Mouse (Mus musculus) heart, adult 2 months (tissue): ENCODE data around the gene Ggt7. TPM values are rescaled to one million over a fixed set of nuclear protein-coding genes. Genes with fewer than 3 reads are reported as not detected.
A peak's percentile ranks its signal among the peaks of the same experiment; 100 is the strongest.

Source experiments
- DNase-seq, 2 experiments: peaks; one replicate each; pipeline ENCODE4 v3.0.0; 2021
- H3K27ac ChIP-seq: fragments of 200-600 bp; 2 replicates; pipeline ENCODE4 v1.8.1; 2022
- H3K27me3 ChIP-seq: fragments of 200-500 bp; 2 replicates; pipeline ENCODE4 v1.6.1; 2012; ENCODE audit warnings: mild to moderate bottlenecking, low read length, inconsistent platforms, mixed read lengths; ENCODE audit not compliant: control insufficient read depth, insufficient read depth
- H3K36me3 ChIP-seq: fragments of 200-500 bp; 2 replicates; pipeline ENCODE4 v1.6.1; 2012; ENCODE audit warnings: low read length, inconsistent platforms; ENCODE audit not compliant: control insufficient read depth, insufficient read depth
- H3K4me1 ChIP-seq: fragments of 200-500 bp; 2 replicates; pipeline ENCODE4 v1.6.1; 2011; ENCODE audit warnings: low read length; ENCODE audit not compliant: control insufficient read depth, insufficient read depth
- H3K4me3 ChIP-seq: fragments of 200-600 bp; 2 replicates; pipeline ENCODE4 v1.8.1; 2022
- H3K79me2 ChIP-seq: fragments of 200-500 bp; replicated peaks from 2 replicates; pipeline ENCODE4 v1.6.1; 2012; ENCODE audit warnings: mild to moderate bottlenecking, inconsistent platforms, low read length, moderate library complexity, mixed read lengths; ENCODE audit not compliant: control insufficient read depth, insufficient read depth
- H3K9ac ChIP-seq: fragments of 200-500 bp; 2 replicates; pipeline ENCODE4 v1.6.1; 2012; ENCODE audit warnings: low read depth, mild to moderate bottlenecking, control low read depth, inconsistent platforms, low read length, mixed read lengths
- CTCF ChIP-seq: fragments of 200-600 bp; IDR thresholded peaks from 2 replicates; pipeline ENCODE4 v1.8.1; 2022; ENCODE audit warnings: antibody characterized with exemption, mild to moderate bottlenecking, moderate library complexity
- EP300 ChIP-seq: fragments of 200-500 bp; IDR thresholded peaks from 2 replicates; pipeline ENCODE4 v1.6.1; 2011; ENCODE audit warnings: low read depth, low read length, control low read depth; ENCODE audit not compliant: insufficient read depth
- POLR2A ChIP-seq: fragments of 200-500 bp; IDR thresholded peaks from 2 replicates; pipeline ENCODE4 v1.6.1; 2011; ENCODE audit warnings: mild to moderate bottlenecking, low read depth, low read length, control low read depth; ENCODE audit not compliant: insufficient read depth
- WGBS: fragments of 180-500 bp; shearing (Covaris S2); methylation state at CpG from one replicate; pipeline ENCODE4 v1.1.7; 2018; 5-methylcytosine and 5-hydroxymethylcytosine counted together
- intact Hi-C: fragments of 180-260 bp; cut with DNase I; formaldehyde crosslinking; loops from one replicate; pipeline ENCODE4 v1.15.1; 2025
- polyA plus RNA-seq: library from polyadenylated mRNA; depleted of rRNA; stranded (reverse); fragments of >200 nt; gene quantifications from 2 replicates; pipeline ENCODE4 v1.2.3, GENCODE M21; 2012
- total RNA-seq, 2 experiments: library from RNA; stranded (reverse); gene quantifications; 2 replicates each; pipeline ENCODE4 v1.2.3; 2021

Gene Ggt7
- total and polyA plus RNA-seq, 3 experiments = 0.55 to 6.0 (median 0.73) TPM

DNA sequence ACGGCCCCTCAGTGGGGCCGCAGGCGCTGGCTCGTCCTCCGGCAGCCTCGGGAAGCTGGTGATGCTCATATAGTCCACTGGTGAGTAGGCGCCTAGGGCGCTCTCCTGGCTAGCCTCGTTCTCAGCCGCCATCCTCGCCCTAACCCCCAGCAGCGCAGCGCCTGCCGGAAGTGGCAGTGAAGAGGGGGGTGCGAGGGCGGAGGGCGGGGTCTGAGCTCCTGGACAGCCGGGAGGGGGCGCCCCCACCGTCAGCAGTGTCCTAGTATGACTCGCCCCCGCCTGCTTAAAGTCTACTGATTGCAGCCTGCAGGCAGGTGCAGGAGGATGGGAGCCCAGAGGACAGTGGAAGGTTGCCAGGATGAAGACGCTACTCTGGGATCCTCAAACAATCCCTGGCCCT, 3.4 kb downstream of the Ggt7 start:
- no peak for TF ChIP-seq EP300
- peak; percentile 56 for TF ChIP-seq CTCF
- no peak for TF ChIP-seq POLR2A
- peak overlapping the region; percentile 39 for H3K4me3 ChIP-seq
- H3K4me1 ChIP-seq = peaks cover 6% of the 10 kb centered on the region
- no peaks in the 10 kb centered on the region for H3K27me3 ChIP-seq
- peak; percentile 77 to 80 for DNase-seq
- 2% methylated on average over 23 of the region's 23 CpGs for whole genome bisulfite sequencing
- H3K9ac ChIP-seq = peak overlapping the region; percentile 41
- H3K36me3 ChIP-seq = no peaks in the 10 kb centered on the region
- H3K27ac ChIP-seq = peak overlapping the region; percentile 40
- intact Hi-C loops = loop anchor here (5.0 kb wide), 1 partner anchor 248 kb away; no protein-coding TSS in a partner anchor
- H3K79me2 ChIP-seq = no peaks in the 10 kb centered on the region

DNA sequence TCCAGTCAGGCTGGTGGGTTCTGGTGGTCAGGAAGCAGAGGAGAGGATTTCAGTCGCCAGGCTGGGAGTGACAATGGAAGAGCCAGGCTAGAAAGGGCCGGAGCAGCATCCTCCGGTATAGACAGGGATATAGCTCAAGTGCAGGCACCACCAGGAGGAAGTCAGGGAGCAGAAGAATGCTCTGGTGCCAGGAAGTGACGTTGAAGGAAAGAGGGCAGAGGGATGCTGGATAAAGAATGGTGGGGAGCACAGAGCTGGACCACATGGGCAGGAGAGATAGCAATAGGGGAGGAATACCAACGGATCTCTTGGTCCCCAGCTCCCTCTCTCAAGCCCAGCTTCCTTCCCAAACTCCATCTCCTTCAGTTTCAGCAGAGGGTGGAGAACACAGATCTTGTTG, 4.5 kb downstream of the Ggt7 start:
- Histone ChIP-seq H3K79me2 (no peaks in the 10 kb centered on the region), H3K4me3 (no peak overlapping the region), H3K9ac (no peak overlapping the region), H3K27ac (no peak overlapping the region), H3K4me1 (peaks cover 3% of the 10 kb centered on the region), H3K36me3 (no peaks in the 10 kb centered on the region), H3K27me3 (no peaks in the 10 kb centered on the region)
- DNase-seq = no peak
- TF ChIP-seq EP300 (no peak), CTCF (no peak), POLR2A (no peak)
- intact Hi-C loops = loop anchor here (5.0 kb wide), 1 partner anchor 249 kb away; no protein-coding TSS in a partner anchor
- WGBS = 36% methylated on average over 5 of the region's 5 CpGs

DNA sequence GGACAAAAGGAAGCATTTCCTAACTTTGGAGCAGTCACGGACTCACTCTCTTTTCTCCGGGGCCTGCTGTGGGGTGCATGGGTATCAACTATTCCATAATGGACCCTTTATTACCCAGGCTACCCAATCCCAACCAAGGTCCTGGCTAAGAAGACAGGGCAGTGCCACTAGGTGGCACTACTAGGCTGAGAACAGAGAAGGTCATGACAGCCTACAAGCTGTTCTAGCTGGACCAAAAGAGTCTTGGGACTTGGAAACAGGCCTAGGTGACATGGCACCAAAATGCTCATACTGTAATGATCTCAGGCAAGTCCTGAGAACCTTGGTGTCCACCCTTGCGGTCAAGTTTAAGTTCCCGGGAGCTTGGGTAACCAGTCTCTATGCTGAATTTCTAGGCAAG, 5.6 kb downstream of the Ggt7 start:
- Histone ChIP-seq H3K79me2 (no peaks in the 10 kb centered on the region), H3K9ac (no peak overlapping the region), H3K4me1 (0 out of 2 replicates have a peak, but pooled peaks cover 2% of the 10 kb centered on the region), H3K27me3 (no peaks in the 10 kb centered on the region), H3K4me3 (no peak overlapping the region), H3K27ac (no peak overlapping the region), H3K36me3 (no peaks in the 10 kb centered on the region)
- intact Hi-C loops = loop anchor here (1.0 to 5.0 kb wide), 2 partner anchors 108 to 250 kb away; no protein-coding TSS in a partner anchor
- WGBS = 55% methylated on average over 4 of the region's 4 CpGs
- 0 out of 2 replicates have a peak, but pooled peaks have one; percentile 28 for TF ChIP-seq EP300
- no peak for TF ChIP-seq POLR2A
- peak; percentile 81 for TF ChIP-seq CTCF
- peak; percentile 54 to 58 for DNase-seq

DNA sequence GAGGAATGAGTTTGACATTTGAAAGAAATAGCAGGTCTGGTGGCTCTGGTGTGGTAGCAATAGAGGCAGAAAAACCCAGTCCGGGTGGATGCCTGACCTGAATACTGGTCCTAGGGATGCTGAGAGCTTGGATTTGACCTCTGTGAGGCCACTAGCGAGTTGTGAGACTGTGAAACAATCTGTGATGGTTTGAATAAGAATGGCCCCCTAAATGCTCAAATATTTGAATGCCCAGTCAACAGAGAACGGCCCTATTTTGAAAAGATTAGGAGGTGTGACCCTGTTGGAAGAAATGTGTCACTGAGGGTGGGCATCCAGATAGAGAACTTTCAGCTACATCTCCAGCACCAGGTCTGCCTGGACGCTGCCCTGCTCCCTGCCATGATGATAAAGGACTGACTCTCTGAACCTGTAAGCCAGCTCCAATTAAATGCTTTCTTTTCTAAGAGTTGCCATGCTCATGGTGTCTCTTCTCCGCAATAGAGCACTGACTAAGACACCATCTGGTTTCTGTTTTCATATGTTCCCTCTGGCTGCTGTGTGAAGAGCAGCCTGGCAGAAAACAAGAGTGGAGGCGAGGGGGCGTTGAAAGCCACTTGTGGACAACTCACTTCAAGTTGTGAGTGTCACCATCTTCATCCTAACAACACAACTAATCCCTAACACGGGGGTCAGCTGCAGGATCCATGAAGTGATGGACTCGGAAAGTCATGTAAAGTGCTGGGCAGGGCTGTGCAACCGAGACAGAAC, 10.1 kb downstream of the Ggt7 start:
- no peaks in the 10 kb centered on the region for H3K79me2 ChIP-seq
- no peaks in the 10 kb centered on the region for H3K36me3 ChIP-seq
- no peaks in the 10 kb centered on the region for H3K4me1 ChIP-seq
- H3K27me3 ChIP-seq = no peaks in the 10 kb centered on the region
- no peak overlapping the region for H3K4me3 ChIP-seq
- DNase-seq = no peak
- intact Hi-C loops = no loop called here
- TF ChIP-seq POLR2A (no peak), CTCF (no peak), EP300 (no peak)
- no peak overlapping the region for H3K9ac ChIP-seq
- 67% methylated on average over 10 of the region's 10 CpGs for WGBS
- no peak overlapping the region for H3K27ac ChIP-seq

DNA sequence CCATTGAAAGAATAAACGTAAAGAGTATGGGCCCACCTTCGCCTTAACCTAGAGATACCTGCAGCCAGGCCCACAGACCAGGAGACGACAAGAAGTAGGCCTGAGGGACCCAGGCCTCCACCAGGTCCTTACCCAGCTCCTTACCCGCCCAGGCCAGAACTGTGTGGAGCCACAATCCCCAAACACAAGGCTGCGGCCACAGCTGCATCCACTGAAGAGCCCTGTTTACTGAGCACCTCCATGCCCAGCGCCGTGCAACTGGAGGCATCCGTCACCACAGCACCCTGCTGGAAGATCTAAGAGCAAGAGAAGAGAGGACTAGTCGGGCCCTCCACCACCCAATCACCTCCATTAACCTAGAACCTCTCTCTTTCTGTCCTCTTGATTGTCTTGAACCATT, 12.2 kb downstream of the Ggt7 start:
- Histone ChIP-seq H3K36me3 (no peaks in the 10 kb centered on the region), H3K27me3 (no peaks in the 10 kb centered on the region), H3K4me3 (no peak overlapping the region), H3K27ac (no peak overlapping the region), H3K9ac (no peak overlapping the region), H3K4me1 (no peaks in the 10 kb centered on the region), H3K79me2 (no peaks in the 10 kb centered on the region)
- intact Hi-C loops = no loop called here
- TF ChIP-seq POLR2A = no peak
- no peak for TF ChIP-seq EP300
- TF ChIP-seq CTCF = no peak
- DNase-seq = no peak
- WGBS = 90% methylated on average over 9 of the region's 9 CpGs
